Mouse (Mus musculus) heart, embryonic 15.5 days (tissue): ENCODE data around the gene Mybpc3. TPM values are rescaled to one million over a fixed set of nuclear protein-coding genes. Genes with fewer than 3 reads are reported as not detected.
"Not testable (repeated sequence)": the region's sequence is repeated elsewhere in the genome, so short reads cannot be mapped to it uniquely, and the experiment has no call there.

Experiments used
- ATAC-seq: fragments of 200-750 bp; cut with Nextera tagmentation; replicated peaks from 2 replicates; pipeline ENCODE4 v1.8.0; 2017; ENCODE audit warnings: low read depth, moderate TSS enrichment; ENCODE audit not compliant: insufficient number of reproducible peaks, insufficient read depth, low FRiP score
- H3K27ac ChIP-seq: fragments of 300-500 bp; sonication (generic); 2 replicates; pipeline ENCODE4 v1.5.1; 2015; ENCODE audit warnings: mild to moderate bottlenecking, inconsistent platforms
- H3K27me3 ChIP-seq: fragments of 300-500 bp; sonication (generic); 2 replicates; pipeline ENCODE4 v1.6.1; 2015; ENCODE audit warnings: inconsistent platforms
- H3K36me3 ChIP-seq: fragments of 300-500 bp; sonication (generic); 2 replicates; pipeline ENCODE4 v1.6.1; 2015; ENCODE audit warnings: mild to moderate bottlenecking, inconsistent platforms
- H3K4me1 ChIP-seq: fragments of 300-500 bp; sonication (generic); replicated peaks from 2 replicates; pipeline ENCODE4 v1.6.1; 2015; ENCODE audit warnings: inconsistent platforms
- H3K4me2 ChIP-seq: fragments of 300-500 bp; sonication (generic); 2 replicates; pipeline ENCODE4 v1.6.1; 2015; ENCODE audit warnings: inconsistent platforms, mild to moderate bottlenecking, moderate library complexity
- H3K4me3 ChIP-seq: fragments of 300-500 bp; sonication (generic); 2 replicates; pipeline ENCODE4 v1.5.1; 2015; ENCODE audit warnings: mild to moderate bottlenecking, inconsistent platforms
- H3K9ac ChIP-seq: fragments of 300-500 bp; sonication (generic); 2 replicates; pipeline ENCODE4 v1.6.1; 2015; ENCODE audit warnings: mild to moderate bottlenecking, inconsistent platforms
- H3K9me3 ChIP-seq: fragments of 300-500 bp; sonication (generic); replicated peaks from 2 replicates; pipeline ENCODE4 v1.6.1; 2016; ENCODE audit warnings: inconsistent platforms
- WGBS: fragments of 180-500 bp; shearing (Covaris S2); methylation state at CpG from one replicate; pipeline ENCODE4 v1.1.7; 2015; ENCODE audit warnings: mixed read lengths; 5-methylcytosine and 5-hydroxymethylcytosine counted together
- polyA plus RNA-seq: library from polyadenylated mRNA; unstranded; fragments of >200 nt; fragmentation: Nextera tagmentation; extraction: Ambion mirVana; gene quantifications from 2 replicates; pipeline ENCODE4 v1.2.1, GENCODE M21; 2015

Gene Mybpc3
- polyA plus RNA-seq, 1 experiment from 2014 or later, result 937 TPM

DNA sequence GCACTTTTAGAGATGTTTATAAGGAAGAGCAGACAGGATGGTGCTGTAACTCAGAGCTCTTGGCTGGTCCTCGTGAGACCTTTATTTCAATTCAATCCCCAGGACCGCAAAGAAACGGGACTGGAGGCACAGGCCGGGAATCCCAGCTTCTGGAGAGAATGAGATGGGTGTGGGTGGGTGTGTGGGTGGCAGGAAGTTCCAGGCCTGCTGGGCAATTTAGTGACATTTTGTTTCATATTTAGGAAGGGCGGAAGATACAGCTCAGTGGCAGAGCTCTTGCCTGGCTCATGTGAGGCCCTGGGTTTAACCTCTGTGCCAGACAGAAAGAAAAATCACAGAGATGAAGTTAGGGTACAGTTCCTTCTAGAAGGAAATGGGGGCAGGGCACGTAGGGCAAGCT, 27.7 kb upstream of the Mybpc3 start:
- Histone ChIP-seq H3K27me3 (no peaks in the 10 kb centered on the region), H3K4me3 (no peak overlapping the region), H3K9me3 (no peaks in the 10 kb centered on the region), H3K4me2 (no peak overlapping the region), H3K4me1 (no peaks in the 10 kb centered on the region), H3K27ac (no peak overlapping the region), H3K9ac (no peak overlapping the region), H3K36me3 (no peaks in the 10 kb centered on the region)
- ATAC-seq, result no peak
- 70% methylated on average over 6 of the region's 6 CpGs for WGBS

DNA sequence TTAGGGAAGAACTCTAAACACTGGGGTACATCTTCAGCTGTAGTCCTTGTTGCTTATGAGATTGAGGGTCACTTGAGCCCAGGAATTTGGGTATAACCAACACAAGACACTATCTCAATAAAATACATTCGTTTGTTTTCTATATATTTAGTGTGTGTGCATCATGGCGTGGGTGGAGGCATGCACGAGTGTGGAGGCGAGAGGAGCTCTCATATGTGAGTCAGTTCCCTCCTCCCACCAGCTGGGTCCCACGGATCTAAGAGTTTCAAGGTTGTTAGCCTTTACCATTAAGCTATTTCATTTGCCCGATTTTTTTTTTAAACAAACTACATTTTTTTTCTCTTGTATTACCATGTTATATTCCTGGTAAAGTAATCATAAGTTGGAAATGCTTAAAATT, 27.1 kb upstream of the Mybpc3 start:
- H3K4me1 ChIP-seq, result no peaks in the 10 kb centered on the region
- no peaks in the 10 kb centered on the region for H3K27me3 ChIP-seq
- H3K4me3 ChIP-seq, result no peak overlapping the region
- H3K9me3 ChIP-seq, result no peaks in the 10 kb centered on the region
- WGBS, result 68% methylated on average over 6 of the region's 6 CpGs
- no peak overlapping the region for H3K27ac ChIP-seq
- no peak overlapping the region for H3K4me2 ChIP-seq
- H3K9ac ChIP-seq, result no peak overlapping the region
- no peaks in the 10 kb centered on the region for H3K36me3 ChIP-seq
- ATAC-seq, result no peak

DNA sequence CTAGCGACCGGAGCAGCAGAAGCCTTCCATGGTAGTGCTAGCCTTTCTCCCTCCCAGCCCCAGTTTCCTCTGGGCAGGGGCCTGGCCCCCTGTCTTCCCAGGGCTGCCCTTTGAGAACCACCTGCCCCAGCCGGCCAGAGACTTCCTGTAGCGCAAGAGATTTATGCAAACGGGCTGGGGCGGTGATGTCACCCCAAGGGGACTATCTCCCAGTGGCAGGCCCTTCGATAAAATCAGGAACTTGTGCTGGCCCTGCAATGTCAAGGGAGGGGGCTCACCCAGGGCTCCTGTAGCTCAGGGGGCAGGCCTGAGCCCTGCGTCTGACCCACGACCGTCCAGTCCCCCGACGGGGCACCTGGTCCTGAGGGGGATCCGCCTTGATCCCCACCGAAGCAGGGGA, 21.4 kb upstream of the Mybpc3 start:
- Histone ChIP-seq H3K4me1 (peaks cover 9% of the 10 kb centered on the region), H3K9ac (no peak overlapping the region), H3K4me3 (peak overlapping the region; percentile 9; the same call in 1 of the 2 replicates), H3K36me3 (no peaks in the 10 kb centered on the region), H3K27me3 (no peaks in the 10 kb centered on the region), H3K9me3 (no peaks in the 10 kb centered on the region), H3K4me2 (peak overlapping the region; percentile 5; the same call in 1 of the 2 replicates), H3K27ac (no peak overlapping the region)
- no peak for ATAC-seq
- 60% methylated on average over 14 of the region's 14 CpGs for WGBS

DNA sequence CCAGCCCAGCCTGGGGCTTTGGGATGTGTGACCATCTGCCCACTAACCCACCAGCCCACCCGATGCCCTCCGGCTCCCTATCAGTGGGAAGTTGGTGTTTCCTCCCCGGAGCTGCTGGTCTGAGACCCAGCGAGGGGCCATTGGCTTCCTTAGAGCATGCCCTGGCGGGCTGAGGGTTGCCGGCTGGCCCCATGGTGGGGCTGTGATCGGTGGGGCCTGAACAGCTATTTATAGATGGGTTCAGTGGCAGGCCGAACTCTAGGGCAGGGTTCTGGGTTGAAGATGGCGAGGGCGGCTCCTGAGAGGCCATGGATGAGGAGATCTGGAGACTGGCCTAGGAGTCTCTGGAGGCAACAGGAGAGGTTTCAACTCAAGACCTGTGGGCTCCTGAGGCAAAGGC, 20.9 kb upstream of the Mybpc3 start:
- peak overlapping the region; percentile 5; the same call in 1 of the 2 replicates for H3K4me2 ChIP-seq
- no peak overlapping the region for H3K9ac ChIP-seq
- no peak overlapping the region for H3K27ac ChIP-seq
- peaks cover 9% of the 10 kb centered on the region for H3K4me1 ChIP-seq
- no peaks in the 10 kb centered on the region for H3K9me3 ChIP-seq
- ATAC-seq, result no peak
- H3K4me3 ChIP-seq, result peak overlapping the region; percentile 9; the same call in 1 of the 2 replicates
- no peaks in the 10 kb centered on the region for H3K27me3 ChIP-seq
- no peaks in the 10 kb centered on the region for H3K36me3 ChIP-seq
- whole genome bisulfite sequencing, result 44% methylated on average over 10 of the region's 10 CpGs

DNA sequence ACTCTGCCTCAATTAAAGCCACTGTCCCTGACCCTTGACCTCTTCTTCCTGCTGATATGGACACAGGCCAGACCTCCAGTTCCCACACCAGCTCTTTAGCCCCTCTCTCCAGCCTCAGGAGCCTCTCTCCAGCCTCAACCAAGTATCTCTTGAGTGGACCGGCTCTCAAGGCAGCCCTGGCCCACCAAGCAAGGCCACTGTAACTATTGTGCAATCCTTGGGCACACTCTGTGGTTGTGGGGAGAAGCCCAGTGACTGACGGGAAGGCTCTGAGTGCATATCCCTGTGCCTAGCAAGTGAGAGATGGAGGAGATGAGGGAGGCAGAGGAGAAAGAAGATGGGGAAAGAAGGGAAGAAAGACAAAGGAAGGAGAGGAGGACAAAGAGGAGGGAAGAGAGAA, 19.8 kb upstream of the Mybpc3 start:
- H3K27ac ChIP-seq, result no peak overlapping the region
- H3K4me3 ChIP-seq, result no peak overlapping the region
- no peak for ATAC-seq
- no peaks in the 10 kb centered on the region for H3K36me3 ChIP-seq
- no peak overlapping the region for H3K4me2 ChIP-seq
- no peaks in the 10 kb centered on the region for H3K9me3 ChIP-seq
- H3K27me3 ChIP-seq, result no peaks in the 10 kb centered on the region
- peaks cover 9% of the 10 kb centered on the region for H3K4me1 ChIP-seq
- no peak overlapping the region for H3K9ac ChIP-seq
- 80% methylated on average over 2 of the region's 2 CpGs for WGBS

DNA sequence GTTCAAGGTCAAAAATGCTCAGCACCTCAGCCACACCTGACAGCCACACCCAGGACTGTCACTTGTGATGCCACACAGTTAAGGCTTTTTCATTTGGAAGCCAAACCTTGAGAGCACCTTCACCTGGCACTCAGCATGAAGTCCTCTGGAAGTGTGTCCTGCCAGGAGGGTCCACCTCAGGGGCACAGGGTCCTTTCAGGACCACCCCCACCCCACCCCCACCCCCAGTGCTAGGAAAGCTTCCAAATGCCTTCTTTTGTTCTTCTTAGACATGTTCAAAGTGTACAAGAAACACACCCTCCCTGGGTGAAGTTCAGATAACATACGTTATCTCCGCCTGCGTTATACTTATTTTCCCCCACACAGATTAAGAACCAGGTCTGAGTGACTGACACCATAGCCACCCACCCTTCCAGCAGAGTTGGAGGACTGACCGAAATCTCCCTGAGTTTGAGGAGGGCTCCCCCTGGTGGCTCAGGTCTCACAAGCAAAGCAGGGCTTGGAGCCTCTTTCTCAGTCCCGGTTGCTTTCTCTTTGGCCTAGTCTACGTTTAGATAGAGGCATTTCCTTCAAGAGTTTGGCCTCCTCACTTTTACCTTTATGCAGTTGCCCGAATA, 16.7 kb upstream of the Mybpc3 start:
- peak; percentile 73 for ATAC-seq
- Histone ChIP-seq H3K27me3 (no peaks in the 10 kb centered on the region), H3K4me1 (peaks cover 9% of the 10 kb centered on the region), H3K4me3 (no peak overlapping the region), H3K36me3 (no peaks in the 10 kb centered on the region), H3K9ac (no peak overlapping the region), H3K4me2 (no peak overlapping the region), H3K9me3 (no peaks in the 10 kb centered on the region), H3K27ac (no peak overlapping the region)
- WGBS, result 5% methylated on average over 7 of the region's 7 CpGs

DNA sequence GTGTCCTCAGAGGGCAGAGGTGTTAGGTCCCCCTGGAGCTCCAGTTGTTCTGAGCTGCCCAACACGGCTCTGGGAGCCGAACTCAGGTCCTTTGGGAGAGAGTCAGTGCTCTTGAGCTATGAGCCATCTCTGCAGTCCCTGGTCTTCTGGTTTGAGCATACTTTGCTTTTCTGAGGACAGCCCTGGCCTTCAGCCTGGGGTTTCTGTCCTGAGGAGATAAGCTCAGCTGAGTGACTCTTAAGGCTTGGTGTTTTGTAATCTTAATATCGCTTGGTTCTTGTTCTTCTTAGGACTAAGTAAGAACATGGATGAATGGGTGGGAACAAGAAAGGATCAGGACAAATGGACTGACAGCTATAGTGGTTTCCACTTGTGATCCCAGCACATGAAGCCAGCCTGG, 9.8 kb upstream of the Mybpc3 start:
- no peaks in the 10 kb centered on the region for H3K9me3 ChIP-seq
- 74% methylated on average over 3 of the region's 3 CpGs for WGBS
- peaks cover 11% of the 10 kb centered on the region for H3K4me1 ChIP-seq
- H3K27ac ChIP-seq, result no peak overlapping the region
- no peak overlapping the region for H3K9ac ChIP-seq
- H3K36me3 ChIP-seq, result no peaks in the 10 kb centered on the region
- no peak overlapping the region for H3K4me2 ChIP-seq
- H3K27me3 ChIP-seq, result no peaks in the 10 kb centered on the region
- no peak for ATAC-seq
- no peak overlapping the region for H3K4me3 ChIP-seq

DNA sequence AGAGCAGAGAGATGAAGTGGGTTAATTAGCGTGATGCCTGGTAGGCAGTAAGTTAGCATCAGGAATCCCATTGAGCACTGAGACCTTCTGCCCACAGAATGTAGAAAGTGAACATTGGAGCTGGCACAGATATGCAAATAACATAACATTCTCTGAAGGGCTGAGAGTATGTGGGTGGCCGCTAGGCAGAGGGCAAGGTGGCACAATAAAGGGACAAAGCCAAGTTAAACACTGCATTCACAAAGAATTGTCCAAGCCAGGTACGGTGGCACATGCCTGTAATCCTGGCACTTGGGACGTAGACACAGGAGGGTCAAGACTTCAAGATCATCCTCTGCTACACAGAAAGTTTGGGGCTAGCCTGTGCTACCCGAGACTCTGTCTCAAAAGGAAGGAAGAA, 8.7 kb upstream of the Mybpc3 start:
- Histone ChIP-seq H3K9me3 (no peaks in the 10 kb centered on the region), H3K36me3 (no peaks in the 10 kb centered on the region), H3K4me3 (no peak overlapping the region), H3K27me3 (no peaks in the 10 kb centered on the region), H3K27ac (no peak overlapping the region), H3K4me2 (no peak overlapping the region), H3K4me1 (peaks cover 12% of the 10 kb centered on the region), H3K9ac (no peak overlapping the region)
- ATAC-seq, result no peak
- 78% methylated on average over 5 of the region's 5 CpGs for WGBS

DNA sequence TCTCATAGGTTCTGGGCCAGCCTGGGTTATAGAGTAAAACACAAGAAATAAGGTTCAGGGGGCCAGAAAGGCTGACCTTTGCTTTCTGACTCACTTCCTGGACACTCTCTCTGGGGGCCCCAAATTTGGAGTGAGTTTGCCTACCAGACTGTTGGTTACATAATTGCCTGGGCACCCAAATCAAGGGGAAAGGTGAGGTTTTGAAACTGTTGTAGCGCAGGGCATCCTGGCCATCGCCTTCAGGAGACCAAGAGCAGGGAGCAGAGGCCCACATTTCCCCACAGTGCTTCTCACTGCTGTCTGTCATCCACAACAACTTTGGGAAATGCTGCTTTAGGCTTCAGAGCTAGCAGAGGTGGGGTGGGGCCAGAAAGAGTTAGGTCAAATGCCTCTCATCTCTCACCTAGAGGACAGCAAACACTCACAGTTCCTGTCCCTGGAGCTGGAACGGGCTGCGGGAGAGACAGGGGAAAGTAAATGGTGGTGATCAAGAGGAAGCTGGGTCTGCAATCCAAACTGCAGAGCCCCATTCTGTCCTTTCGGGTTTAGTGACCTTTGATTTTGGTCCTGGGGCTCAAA, 8.0 kb upstream of the Mybpc3 start:
- Histone ChIP-seq H3K4me2 (no peak overlapping the region), H3K9ac (no peak overlapping the region)
- 79% methylated on average over 5 of the region's 5 CpGs for WGBS

DNA sequence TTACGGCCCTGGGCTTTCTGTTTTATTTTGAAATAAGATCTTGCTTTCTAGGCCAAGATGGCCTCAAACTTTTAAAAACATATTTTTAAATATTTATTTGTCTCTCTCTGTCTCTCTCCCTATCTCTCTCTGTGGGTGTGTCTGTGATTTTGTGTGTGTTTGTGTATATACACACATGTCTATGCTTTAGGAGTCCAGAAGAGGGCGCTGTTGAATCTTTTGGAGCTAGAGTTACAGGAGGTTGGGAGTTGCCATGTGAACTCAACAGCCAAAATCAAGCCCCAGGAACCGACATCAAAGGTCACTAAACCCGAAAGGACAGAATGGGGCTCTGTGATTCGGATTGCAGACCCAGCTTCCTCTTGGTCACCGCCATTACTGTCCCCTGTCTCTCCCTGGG, 7.5 kb upstream of the Mybpc3 start:
- Histone ChIP-seq H3K4me3 (no peak overlapping the region), H3K36me3 (no peaks in the 10 kb centered on the region), H3K27ac (no peak overlapping the region), H3K4me1 (peaks cover 15% of the 10 kb centered on the region), H3K4me2 (no peak overlapping the region), H3K9me3 (no peaks in the 10 kb centered on the region), H3K9ac (no peak overlapping the region), H3K27me3 (no peaks in the 10 kb centered on the region)
- no peak for ATAC-seq
- WGBS, result 82% methylated on average over 6 of the region's 6 CpGs

More for the DNA sequence above, 8.0 kb upstream of the Mybpc3 start:
- no peak overlapping the region for H3K4me3 ChIP-seq
- no peaks in the 10 kb centered on the region for H3K36me3 ChIP-seq
- no peaks in the 10 kb centered on the region for H3K27me3 ChIP-seq
- H3K9me3 ChIP-seq, result no peaks in the 10 kb centered on the region
- H3K4me1 ChIP-seq, result peaks cover 12% of the 10 kb centered on the region
- no peak for ATAC-seq
- H3K27ac ChIP-seq, result no peak overlapping the region

DNA sequence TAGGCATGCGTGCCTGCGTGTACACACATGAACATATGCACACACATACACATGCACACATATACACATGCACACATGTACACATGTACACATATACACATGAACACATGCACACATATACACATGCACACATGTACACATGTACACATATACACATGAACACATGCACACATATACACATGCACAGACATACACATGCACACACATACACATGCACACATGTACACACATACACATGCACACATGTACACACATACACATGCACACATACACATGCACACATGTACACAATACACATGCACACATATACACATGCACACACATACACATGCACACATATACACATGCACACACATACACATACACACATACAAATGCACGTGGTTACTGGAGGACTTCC, 6.1 kb upstream of the Mybpc3 start:
- WGBS, result 84% methylated on average over 3 of the region's 3 CpGs
- not testable (repeated sequence) for ATAC-seq, H3K9me3 ChIP-seq, H3K4me2 ChIP-seq, H3K4me3 ChIP-seq, H3K27me3 ChIP-seq, H3K27ac ChIP-seq, H3K9ac ChIP-seq, H3K36me3 ChIP-seq
- peaks cover 24% of the 10 kb centered on the region for H3K4me1 ChIP-seq

DNA sequence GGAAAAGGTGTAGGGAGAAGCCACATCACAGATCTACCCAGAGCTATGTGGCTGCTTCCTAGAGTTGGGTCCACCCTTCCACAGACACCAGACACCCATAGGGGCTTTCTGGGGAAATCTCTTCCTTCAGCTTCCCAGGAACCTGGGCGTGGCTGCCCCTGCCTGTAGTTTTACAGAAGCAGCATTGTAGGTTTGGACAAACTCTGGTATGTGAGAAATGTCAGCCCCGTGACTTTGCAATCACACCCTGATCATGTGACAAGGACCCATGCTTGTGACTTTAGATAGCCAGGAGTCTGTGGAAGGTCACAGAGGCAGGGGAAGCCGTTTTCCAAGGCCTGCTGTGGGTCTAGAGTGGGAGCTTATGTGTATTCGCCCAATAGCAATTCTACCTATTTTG, 5.5 kb upstream of the Mybpc3 start:
- H3K27me3 ChIP-seq, result no peaks in the 10 kb centered on the region
- peaks cover 31% of the 10 kb centered on the region for H3K4me1 ChIP-seq
- no peaks in the 10 kb centered on the region for H3K9me3 ChIP-seq
- no peak overlapping the region for H3K9ac ChIP-seq
- no peak for ATAC-seq
- no peak overlapping the region for H3K4me3 ChIP-seq
- H3K4me2 ChIP-seq, result no peak overlapping the region
- peak overlapping the region; percentile 66 for H3K27ac ChIP-seq
- WGBS, result 34% methylated on average over 4 of the region's 4 CpGs
- no peaks in the 10 kb centered on the region for H3K36me3 ChIP-seq
